Mouse (Mus musculus): ENCODE results near the gene Rnf130.

Rnf130 gene

DNA sequence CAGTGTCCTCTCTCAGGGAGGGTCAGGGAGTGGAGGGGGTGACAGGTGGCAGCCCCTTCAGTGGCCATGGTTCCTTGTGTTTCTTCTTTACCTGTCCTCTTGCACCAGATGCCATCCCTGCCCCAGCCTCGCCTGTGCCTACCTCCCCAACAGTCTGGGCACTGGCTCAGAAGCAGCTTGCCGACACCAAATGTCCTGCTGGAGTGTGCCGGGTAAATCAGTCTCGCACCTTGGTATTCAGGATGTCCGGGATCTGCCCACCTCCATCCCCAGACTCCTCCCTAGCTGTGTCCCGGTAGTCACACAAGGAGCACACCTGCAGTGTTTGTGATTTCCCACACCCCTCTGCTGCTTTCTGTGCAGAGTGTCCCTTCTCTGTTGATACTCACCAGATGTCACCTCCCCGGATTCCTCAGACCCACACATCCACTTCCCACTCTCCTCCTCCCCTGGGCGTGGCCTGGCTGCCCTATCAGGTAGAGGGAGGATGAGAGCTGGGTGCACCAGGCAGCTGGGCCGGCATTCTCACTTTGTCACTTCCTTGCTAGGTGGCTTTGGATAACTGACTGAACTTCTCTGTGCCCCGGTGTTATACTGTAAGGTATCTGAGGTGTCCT lies 113.2 kb downstream of the Rnf130 start:
- DNase-seq (ENCODE audit: low spot score) = no peak

DNA sequence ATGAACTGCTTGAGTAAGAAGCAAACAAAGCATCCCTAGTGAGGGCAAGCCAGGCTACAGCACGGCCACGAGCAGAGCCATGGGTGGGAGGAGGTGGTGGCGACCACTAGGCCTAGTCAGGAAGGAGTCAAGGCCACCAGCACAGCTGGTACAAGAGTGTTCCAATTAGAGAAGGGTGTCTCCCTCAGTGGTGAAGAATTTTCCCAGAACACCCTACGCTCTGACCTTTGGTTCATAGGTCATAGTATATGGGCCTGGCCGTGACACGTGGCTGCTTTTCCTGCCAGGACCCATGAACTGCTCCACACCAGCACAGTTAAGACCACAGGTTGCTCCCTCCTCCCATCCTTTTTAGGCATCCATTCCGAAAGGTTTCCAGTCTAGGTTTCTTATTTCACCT lies 114.4 kb downstream of the Rnf130 start:
- DNase-seq (ENCODE audit: low spot score) = no peak

DNA sequence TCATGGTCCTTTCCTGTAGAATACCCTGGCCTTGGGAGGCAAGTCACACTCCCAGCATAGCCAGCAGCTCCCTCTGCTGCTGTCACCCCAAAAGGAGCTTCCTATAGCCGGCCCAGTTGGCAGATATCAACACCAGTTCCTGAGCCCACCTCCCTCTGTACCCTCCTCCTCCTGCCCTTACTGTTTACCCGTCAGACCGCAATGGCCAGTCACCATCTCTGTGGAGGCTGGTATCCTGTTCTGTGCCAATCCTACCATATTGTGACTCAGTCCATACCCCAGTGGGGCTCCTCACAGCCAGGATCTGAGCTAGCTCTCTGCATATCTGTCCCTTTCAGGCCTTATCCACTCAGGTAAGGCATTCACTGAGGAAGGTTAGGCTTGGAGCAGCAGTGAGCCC lies 120.4 kb downstream of the Rnf130 start:
- no peak for DNase-seq (ENCODE audit: low spot score)

DNA sequence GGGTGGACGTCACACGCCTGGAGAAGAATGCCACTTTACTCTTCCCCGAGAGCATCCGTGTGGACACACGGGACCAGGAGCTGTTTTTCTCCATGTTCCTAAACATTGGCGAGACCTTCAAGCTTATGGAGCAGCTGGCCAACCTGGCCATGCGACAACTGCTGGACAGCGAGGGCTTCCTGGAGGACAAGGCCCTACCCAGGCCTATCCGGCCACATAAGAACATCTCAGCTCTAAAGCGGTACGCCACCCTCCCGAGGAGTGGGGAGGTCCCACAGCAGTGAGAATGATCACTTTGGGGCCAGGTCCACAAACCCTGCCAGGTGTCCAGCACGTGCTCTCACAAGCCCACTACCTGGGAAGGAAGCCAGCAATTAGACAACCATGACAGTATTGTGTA lies 121.0 kb downstream of the Rnf130 start:
- DNase-seq (ENCODE audit: low spot score) = no peak

DNA sequence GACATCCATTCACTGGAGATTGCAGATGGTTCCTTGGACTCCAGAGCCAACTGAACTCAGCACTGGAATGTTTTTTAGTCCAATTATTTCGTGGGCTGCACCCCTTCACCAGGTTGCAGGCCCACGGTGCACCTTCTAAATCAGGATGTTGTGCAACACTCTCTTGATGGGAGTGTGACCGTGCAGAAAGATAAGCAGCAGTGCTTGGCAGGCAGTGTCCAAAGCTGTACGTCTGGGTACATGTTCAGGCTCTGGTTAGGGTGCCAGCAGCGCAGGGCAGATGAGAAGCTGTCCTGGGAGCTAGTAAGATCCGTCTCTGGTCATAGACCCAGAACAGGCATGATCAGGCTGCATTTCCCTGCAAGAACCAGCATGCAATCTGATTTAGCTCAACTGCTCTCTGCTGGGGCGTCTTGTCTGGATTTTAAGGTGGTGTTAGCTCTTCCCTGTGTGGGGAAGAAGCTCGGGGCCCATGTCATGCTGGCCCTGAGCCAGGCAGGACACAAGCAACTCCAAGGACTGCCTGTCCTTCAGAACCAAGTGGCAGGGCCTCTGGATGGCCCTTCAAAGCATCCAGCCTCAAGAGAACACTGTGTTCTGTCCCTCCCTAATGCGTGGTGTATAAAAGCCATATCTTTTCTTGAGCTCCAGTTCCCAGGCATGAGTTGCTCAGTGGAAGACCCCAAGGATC lies 122.3 kb downstream of the Rnf130 start:
- DNase-seq (ENCODE audit: low spot score) = no peak

DNA sequence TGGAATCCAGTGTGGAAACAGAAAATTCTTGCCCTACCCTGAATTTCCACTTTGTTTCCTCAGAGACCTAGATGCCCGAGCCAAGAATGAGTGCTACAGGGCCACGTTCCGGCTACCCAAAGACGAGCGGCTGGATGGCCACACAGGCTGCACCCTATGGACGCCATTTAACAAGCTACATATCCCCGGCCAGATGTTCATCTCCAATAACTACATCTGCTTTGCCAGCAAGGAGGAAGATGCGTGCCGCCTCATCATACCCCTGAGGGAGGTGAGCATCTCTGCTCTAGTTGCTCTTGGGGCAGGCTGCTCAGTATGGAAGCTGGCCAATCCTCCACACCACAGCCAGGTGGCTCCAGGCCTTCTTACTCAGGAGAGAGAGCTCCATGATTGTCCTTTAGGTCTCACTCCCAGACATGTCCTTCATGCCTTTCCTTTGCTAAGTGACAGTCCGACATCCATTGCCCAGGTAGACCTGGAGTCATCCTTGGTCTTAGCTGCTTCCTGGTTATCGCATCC lies 122.9 kb downstream of the Rnf130 start:
- DNase-seq (ENCODE audit: low spot score) = no peak

DNA sequence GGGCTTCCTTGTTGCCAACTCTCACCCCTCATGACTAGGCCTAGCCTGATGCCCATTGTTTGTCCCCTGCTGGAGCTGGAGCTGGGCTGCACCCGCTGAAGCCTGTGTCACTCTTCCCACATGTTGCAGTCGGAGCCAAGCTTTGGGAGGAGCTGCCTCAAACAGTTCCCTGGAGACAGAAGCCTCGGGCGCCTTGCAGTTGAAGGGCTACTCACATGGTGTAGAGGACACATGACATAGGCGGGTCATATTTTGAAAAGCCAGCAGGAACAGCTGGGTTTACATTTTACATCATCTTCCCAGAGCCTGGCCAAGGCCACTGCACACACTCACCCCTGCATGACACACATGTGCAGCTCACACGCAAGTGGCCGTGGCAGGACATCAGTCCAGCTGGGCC lies 124.1 kb downstream of the Rnf130 start:
- no peak for DNase-seq (ENCODE audit: low spot score)

DNA sequence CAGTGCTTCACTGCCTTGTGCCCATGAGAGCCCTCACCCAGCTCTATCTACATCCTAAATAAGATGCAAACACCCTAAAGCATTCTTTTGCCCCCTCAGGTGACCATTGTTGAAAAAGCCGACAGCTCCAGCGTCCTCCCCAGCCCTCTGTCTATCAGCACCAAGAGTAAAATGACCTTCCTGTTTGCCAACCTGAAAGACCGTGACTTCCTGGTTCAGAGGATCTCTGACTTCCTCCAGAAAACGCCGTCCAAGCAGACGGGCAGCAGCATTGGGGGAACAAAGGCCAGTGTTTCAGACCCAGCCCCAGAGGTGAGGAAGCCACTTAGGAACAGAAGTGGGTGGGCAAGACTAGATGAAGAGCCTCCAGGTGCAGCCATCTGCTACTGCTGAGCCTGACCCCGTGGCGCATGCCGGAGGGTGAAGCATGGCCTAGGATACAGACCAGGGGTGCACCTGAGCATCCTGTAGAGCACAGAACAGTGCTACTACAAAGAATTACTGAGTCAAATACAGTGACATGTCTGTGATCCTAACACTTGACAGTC lies 124.5 kb downstream of the Rnf130 start:
- no peak for DNase-seq (ENCODE audit: low spot score)

DNA sequence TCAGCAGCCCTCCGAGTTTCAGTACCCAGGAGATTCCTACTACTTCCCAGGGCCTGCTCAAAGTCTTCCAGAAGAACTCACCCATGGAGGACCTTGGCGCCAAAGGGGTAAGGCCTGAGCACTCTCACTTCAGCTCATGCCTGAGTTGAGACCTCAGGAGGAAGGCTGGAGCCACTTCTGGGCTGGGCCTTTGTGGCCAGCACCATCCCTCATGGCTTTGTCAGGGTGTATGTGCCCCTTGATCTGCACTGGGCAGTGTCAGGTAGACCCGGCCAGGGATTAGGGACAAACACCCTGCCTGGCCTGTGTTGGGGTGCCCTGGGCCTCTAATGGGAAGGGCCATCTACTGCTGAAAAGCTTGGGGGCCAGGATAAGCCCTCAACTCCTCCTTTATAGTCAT lies 126.2 kb downstream of the Rnf130 start:
- no peak for DNase-seq (ENCODE audit: low spot score)

DNA sequence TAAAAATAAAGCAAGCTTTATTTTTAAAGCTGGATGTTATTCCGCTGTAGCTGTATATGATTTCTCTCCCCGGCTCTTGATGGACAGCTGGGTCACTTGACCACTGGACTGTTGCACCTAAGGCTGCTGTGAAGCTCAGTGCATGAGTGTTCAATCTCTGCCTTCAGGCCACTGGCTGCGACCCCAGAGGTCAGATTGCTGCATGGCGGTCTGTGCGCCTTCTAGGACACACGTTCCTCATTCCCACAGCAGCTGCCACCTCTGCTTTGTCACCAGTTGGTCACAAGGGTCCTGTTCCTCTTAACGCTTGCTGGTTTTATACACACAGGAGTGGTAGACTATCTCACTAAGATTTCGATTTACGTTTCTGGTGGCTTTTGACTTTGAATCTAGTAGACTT lies 129.0 kb downstream of the Rnf130 start:
- peak; percentile 10 for DNase-seq (ENCODE audit: low spot score)

Data from retina, embryonic 14.5 days (tissue).